8 mouse cellular contexts compared by ENCODE assay signal in the genomic region with DNA sequence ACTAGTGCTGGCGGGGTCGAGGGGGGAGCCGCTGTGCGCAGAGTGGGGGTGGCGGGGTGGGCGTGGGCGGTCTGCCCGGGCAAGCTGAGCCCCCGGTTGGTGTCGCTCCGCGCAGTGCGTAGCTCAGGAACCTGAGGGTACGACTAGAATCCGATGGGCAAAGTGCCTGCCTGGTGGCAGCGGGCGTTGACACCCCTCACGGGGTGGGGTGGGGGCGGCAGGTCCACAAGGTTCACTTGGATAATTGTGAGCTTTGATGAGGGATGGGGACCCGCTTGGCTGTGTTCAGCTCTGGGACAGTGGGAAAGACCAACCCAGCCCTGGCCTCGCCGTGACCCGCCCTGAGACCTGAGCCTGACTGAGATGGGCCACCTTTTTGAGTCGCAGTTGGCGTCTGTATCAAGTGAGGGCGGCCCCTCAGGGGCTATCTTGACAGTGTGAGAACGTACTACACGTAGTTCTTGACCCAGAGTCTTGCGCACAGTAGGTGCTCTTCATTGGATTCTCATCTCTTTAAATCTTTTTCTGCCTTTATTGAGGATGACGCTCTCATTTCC. TPM values are rescaled to one million over a fixed set of nuclear protein-coding genes. Genes with fewer than 3 reads are reported as not detected.
DNase-seq lines count a peak whose midpoint lies in the region; ATAC-seq and TF ChIP-seq lines count a peak whose summit lies in the region.

No protein-coding gene starts in this region.

- H3K4me3 ChIP-seq in forebrain, postnatal 0 days (ENCODE audit: low read depth, low read length), result peak overlapping the region; percentile 72
- peak overlapping the region; percentile 77 for H3K4me3 ChIP-seq in stomach, embryonic 14.5 days (ENCODE audit: low read depth, low read length)

- WGBS in forebrain, postnatal 0 days, result under 1% methylated on average over 30 of the region's 30 CpGs
- 1% methylated on average over 30 of the region's 30 CpGs for WGBS in stomach, embryonic 14.5 days

- peak; percentile 15 to 21 for DNase-seq in layer of hippocampus, postnatal 25 days (ENCODE audit: extremely low spot score in 1 of 2, low spot score in 1 of 2)
- no peak for DNase-seq in layer of hippocampus, adult 9-10 months (ENCODE audit: low spot score)
- DNase-seq in brain, embryonic 14.5 days (ENCODE audit: low read depth), result peak; percentile 50
- peak; percentile 32 for DNase-seq in forebrain, postnatal 0 days
- DNase-seq in kidney, adult 9 months, result peak; percentile 37
- DNase-seq in lung, postnatal 10 days, result peak; percentile 54
- DNase-seq in left cerebral cortex, adult 18-20 months (ENCODE audit: low spot score in 2 of 2), result no peak

- H3K4me1 ChIP-seq in forebrain, postnatal 0 days (ENCODE audit: insufficient read depth), result no peaks in the 10 kb centered on the region
- H3K4me1 ChIP-seq in stomach, embryonic 14.5 days (ENCODE audit: control insufficient read depth, insufficient read depth, low read length), result no peaks in the 10 kb centered on the region

- peak overlapping the region; percentile 97 for H3K4me2 ChIP-seq in forebrain, postnatal 0 days (ENCODE audit: low read depth)
- H3K4me2 ChIP-seq in stomach, embryonic 14.5 days (replicated peaks; ENCODE audit: low read depth, low read length), result peak overlapping the region; percentile 90

- H3K27ac ChIP-seq in forebrain, postnatal 0 days (ENCODE audit: low read depth, low read length), result no peak overlapping the region
- H3K27ac ChIP-seq in stomach, embryonic 14.5 days (ENCODE audit: low read length), result no peak overlapping the region

- H3K36me3 ChIP-seq in forebrain, postnatal 0 days (ENCODE audit: insufficient read depth), result no peaks in the 10 kb centered on the region
- H3K36me3 ChIP-seq in stomach, embryonic 14.5 days (ENCODE audit: control insufficient read depth, insufficient read depth, low read length), result no peaks in the 10 kb centered on the region

- no peaks in the 10 kb centered on the region; the same call in 1 of the 2 replicates for H3K27me3 ChIP-seq in forebrain, postnatal 0 days (ENCODE audit: insufficient read depth, low read length)
- no peaks in the 10 kb centered on the region for H3K27me3 ChIP-seq in stomach, embryonic 14.5 days (ENCODE audit: control insufficient read depth, insufficient read depth, low read length)

- H3K9me3 ChIP-seq in forebrain, postnatal 0 days (ENCODE audit: low read length), result no peaks in the 10 kb centered on the region
- no peaks in the 10 kb centered on the region for H3K9me3 ChIP-seq in stomach, embryonic 14.5 days (ENCODE audit: control insufficient read depth, low read depth, low read length)

- TF ChIP-seq CTCF in brain, embryonic 14.5 days (IDR thresholded peaks at IDR 0.05; ENCODE audit: borderline replicate concordance, extremely low read depth, insufficient read depth, insufficient read length), result no peak
- no peak for TF ChIP-seq CTCF in forebrain, postnatal 0 days (IDR thresholded peaks at IDR 0.05; ENCODE audit: low read depth)

- peak overlapping the region; percentile 72 for H3K9ac ChIP-seq in forebrain, postnatal 0 days
- peak overlapping the region; percentile 55 for H3K9ac ChIP-seq in stomach, embryonic 14.5 days (replicated peaks; ENCODE audit: low read depth, low read length)

- ATAC-seq in forebrain, postnatal 0 days, result peak; percentile 47
- peak; percentile 5 for ATAC-seq in stomach, embryonic 14.5 days (ENCODE audit: insufficient number of reproducible peaks, insufficient read depth, low FRiP score, low read depth)

- TF ChIP-seq POLR2A in brain, embryonic 14.5 days (IDR thresholded peaks at IDR 0.05; ENCODE audit: borderline replicate concordance, extremely low read depth, insufficient read depth, insufficient read length, poor library complexity, severe bottlenecking), result no peak

RNA-seq across cellular contexts. Expression of a gene that starts 0.7 kb away (rescaled TPM):
- total RNA-seq in layer of hippocampus, postnatal 25 days (2021), result 10 to 100 TPM; 54.9 to 65.3 TPM
- polyA plus RNA-seq in brain, embryonic 14.5 days (2012; rRNA removed), result 82.2 and 113 TPM in 2 replicates
- 27.7 and 46.9 TPM in 2 replicates for total RNA-seq in forebrain, postnatal 0 days (2014; rRNA removed)
- 47.1 and 76.7 TPM in 2 replicates for polyA plus RNA-seq in forebrain, postnatal 0 days (2015; fragmentation: Nextera tagmentation; extraction: Ambion mirVana)
- polyA plus RNA-seq in stomach, embryonic 14.5 days (2014; fragmentation: Nextera tagmentation; extraction: Ambion mirVana), result 55.3 and 57.5 TPM in 2 replicates
- total RNA-seq in left cerebral cortex, adult 18-20 months (2021), result 10 to 100 TPM; 80.0 to 93.6 TPM

Comparison
In these comparisons a context has a peak if more than half of its experiments do, and no peak if none do; other contexts are left out.
1. DNase-seq: peak in layer of hippocampus, postnatal 25 days (2 of 2), brain, embryonic 14.5 days (single experiment), forebrain, postnatal 0 days (single experiment), kidney, adult 9 months (single experiment) and lung, postnatal 10 days (single experiment); none in layer of hippocampus, adult 9-10 months (single experiment) and left cerebral cortex, adult 18-20 months (0 of 2).